Mouse (Mus musculus) forebrain, embryonic 15.5 days (tissue): ENCODE measurements around the gene Bub1. TPM values are rescaled to one million over a fixed set of nuclear protein-coding genes. Genes with fewer than 3 reads are reported as not detected.
A peak's percentile ranks its signal among the peaks of the same experiment; 100 is the strongest.

ENCODE experiments used
- ATAC-seq: fragments of 200-750 bp; cut with Nextera tagmentation; replicated peaks from 2 replicates; pipeline ENCODE4 v1.8.0; 2017; ENCODE audit warnings: mild to moderate bottlenecking, moderate TSS enrichment, moderate library complexity
- H3K27ac ChIP-seq: fragments of 300-500 bp; sonication (generic); replicated peaks from 2 replicates; pipeline ENCODE4 v1.5.1; 2015; ENCODE audit warnings: mild to moderate bottlenecking, inconsistent platforms
- H3K27me3 ChIP-seq: fragments of 300-500 bp; sonication (generic); 2 replicates; pipeline ENCODE4 v1.6.1; 2015; ENCODE audit warnings: inconsistent platforms
- H3K36me3 ChIP-seq: fragments of 300-500 bp; sonication (generic); 2 replicates; pipeline ENCODE4 v1.6.1; 2015; ENCODE audit warnings: mild to moderate bottlenecking, inconsistent platforms
- H3K4me1 ChIP-seq: fragments of 300-500 bp; sonication (generic); 2 replicates; pipeline ENCODE4 v1.6.1; 2015; ENCODE audit warnings: inconsistent platforms
- H3K4me2 ChIP-seq: fragments of 300-500 bp; sonication (generic); replicated peaks from 2 replicates; pipeline ENCODE4 v1.6.1; 2015; ENCODE audit warnings: mild to moderate bottlenecking, inconsistent platforms
- H3K4me3 ChIP-seq: fragments of 300-500 bp; sonication (generic); 2 replicates; pipeline ENCODE4 v1.5.1; 2015; ENCODE audit warnings: mild to moderate bottlenecking, inconsistent platforms
- H3K9ac ChIP-seq: fragments of 300-500 bp; sonication (generic); replicated peaks from 2 replicates; pipeline ENCODE4 v1.6.1; 2015; ENCODE audit warnings: mild to moderate bottlenecking, inconsistent platforms
- H3K9me3 ChIP-seq: fragments of 300-500 bp; sonication (generic); 2 replicates; pipeline ENCODE4 v1.6.1; 2016; ENCODE audit warnings: inconsistent platforms
- WGBS: fragments of 180-500 bp; shearing (Covaris S2); methylation state at CpG from one replicate; pipeline ENCODE4 v1.1.7; 2015; ENCODE audit warnings: mixed read lengths; 5-methylcytosine and 5-hydroxymethylcytosine counted together
- polyA plus RNA-seq: library from polyadenylated mRNA; unstranded; fragments of >200 nt; fragmentation: Nextera tagmentation; extraction: Ambion mirVana; gene quantifications from 2 replicates; pipeline ENCODE4 v1.2.1, GENCODE M21; 2015

Gene Bub1
- 23.6 and 27.3 TPM in 2 replicates for polyA plus RNA-seq

DNA sequence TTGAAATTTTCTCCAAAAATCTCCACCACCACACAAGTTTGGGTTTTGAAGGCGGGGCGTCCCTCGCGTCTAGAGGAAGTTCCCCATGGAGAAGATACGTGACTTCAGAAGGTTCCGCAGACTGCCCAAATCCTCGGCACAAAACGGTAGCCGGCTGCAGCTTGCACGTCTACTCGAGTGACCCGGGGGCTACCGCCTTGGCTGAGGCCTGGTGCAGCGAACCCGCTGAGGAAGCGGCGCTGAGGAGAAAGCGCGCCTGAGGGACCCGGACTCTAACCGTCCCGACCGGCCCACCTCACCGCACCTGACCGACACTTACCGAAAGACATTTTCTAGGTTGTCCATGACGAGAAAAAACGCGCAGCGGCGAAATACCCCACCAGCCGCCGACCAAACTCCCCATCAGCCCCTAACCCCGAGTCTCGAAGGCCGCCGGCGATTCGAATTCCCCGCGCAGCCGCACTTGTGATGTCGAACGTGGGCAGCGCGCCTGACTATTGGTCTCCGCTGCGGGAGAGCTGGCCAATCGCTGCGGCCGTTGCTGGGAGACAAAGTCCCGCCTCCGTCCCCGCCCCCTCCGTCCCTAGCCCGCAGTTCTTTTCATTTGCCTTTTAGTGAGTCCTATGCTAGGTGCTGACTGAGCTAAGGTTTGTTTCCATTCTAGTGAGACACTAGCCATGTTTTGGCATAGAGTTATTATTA is at the start of gene Bub1:
Gene Bub1 (minus strand): TSS at position 465 of the 702 bp plus-strand sequence.
- Histone ChIP-seq H3K36me3 (0 out of 2 replicates have a peak, but pooled peaks cover 4% of the 10 kb centered on the region), H3K9ac (peak within 1 kb of the TSS; percentile 51), H3K4me3 (peak within 1 kb of the TSS; percentile 74), H3K4me1 (peaks cover 20% of the 10 kb centered on the region), H3K27me3 (no peaks in the 10 kb centered on the region), H3K4me2 (peak within 1 kb of the TSS; percentile 84), H3K27ac (peak within 1 kb of the TSS; percentile 41), H3K9me3 (no peaks in the 10 kb centered on the region)
- WGBS = under 1% methylated on average over 56 of the region's 56 CpGs
- peak; percentile 100 for ATAC-seq

DNA sequence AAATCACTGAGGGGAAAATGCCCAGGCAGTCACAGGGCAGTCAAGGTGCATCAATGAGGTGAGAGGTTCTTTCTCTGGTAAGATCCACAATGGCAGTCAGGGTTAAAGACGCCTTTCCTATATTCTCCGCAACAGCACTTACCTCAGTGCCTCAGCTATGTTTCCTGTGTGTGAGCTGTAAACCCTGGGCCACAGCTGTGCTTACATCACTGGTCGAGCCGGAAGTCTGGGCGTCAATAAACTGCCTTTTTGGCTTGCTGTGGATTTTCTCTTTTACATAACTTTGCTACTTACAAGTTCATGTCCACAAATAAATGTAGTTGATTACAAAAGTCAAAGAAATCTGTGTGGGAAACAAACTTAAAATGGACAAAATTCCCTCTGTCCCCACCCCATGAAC is 49.4 kb upstream of the Bub1 start:
- Histone ChIP-seq H3K27me3 (no peaks in the 10 kb centered on the region), H3K36me3 (no peaks in the 10 kb centered on the region), H3K4me1 (no peaks in the 10 kb centered on the region), H3K27ac (no peak overlapping the region), H3K9ac (no peak overlapping the region), H3K4me2 (no peak overlapping the region), H3K4me3 (no peak overlapping the region), H3K9me3 (no peaks in the 10 kb centered on the region)
- ATAC-seq = no peak
- WGBS = 92% methylated on average over 5 of the region's 5 CpGs

- Histone ChIP-seq H3K27ac (no peak overlapping the region), H3K4me1 (no peaks in the 10 kb centered on the region), H3K27me3 (no peaks in the 10 kb centered on the region), H3K9me3 (no peaks in the 10 kb centered on the region), H3K4me3 (no peak overlapping the region), H3K4me2 (no peak overlapping the region), H3K9ac (no peak overlapping the region), H3K36me3 (no peaks in the 10 kb centered on the region)
- 86% methylated on average over 4 of the region's 4 CpGs for WGBS
- ATAC-seq = no peak
Measured at GRCm38 (mm10) chr2:127864381-127864780, 32.7 kb upstream of the Bub1 start.

DNA sequence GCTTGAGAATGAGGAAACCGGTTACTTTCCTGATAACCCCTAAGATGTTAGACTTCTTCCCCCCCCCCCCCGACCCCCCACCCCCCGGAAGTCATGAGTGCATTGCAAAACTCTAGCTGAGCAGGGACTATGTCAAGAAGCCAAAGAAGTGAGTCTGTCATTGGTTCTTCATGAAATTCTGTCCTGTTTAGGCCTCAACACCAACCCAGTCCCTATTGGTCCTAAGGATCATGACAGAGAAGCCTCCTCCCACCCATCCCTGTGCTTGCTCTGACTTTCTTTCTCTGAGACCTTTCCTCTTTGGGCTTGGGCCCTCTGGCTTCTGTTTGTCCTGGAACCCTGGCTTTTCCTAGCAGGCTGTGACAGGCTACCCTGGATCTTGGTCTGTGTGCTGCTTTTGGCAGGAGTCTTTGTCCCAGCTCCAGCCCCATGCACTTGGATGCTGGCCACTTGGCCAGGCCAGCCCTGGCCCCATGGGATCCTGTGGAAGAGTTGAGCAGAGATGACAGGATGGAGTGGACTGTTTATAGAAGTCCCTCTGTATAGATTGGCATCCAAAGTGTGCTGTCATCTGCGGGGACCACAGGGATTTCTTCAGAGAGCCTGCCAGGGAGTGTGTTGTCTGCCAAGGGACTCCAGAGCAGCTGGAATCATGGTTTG is 22.8 kb upstream of the Bub1 start:
- Histone ChIP-seq H3K9ac (no peak overlapping the region), H3K4me3 (no peak overlapping the region), H3K4me2 (no peak overlapping the region), H3K9me3 (no peaks in the 10 kb centered on the region), H3K27ac (no peak overlapping the region), H3K27me3 (no peaks in the 10 kb centered on the region), H3K36me3 (no peaks in the 10 kb centered on the region), H3K4me1 (no peaks in the 10 kb centered on the region)
- ATAC-seq = peak; percentile 46; the same call in 1 of the 2 replicates
- 67% methylated on average over 4 of the region's 4 CpGs for WGBS

- H3K36me3 ChIP-seq = no peaks in the 10 kb centered on the region
- H3K9ac ChIP-seq = no peak overlapping the region
- H3K4me1 ChIP-seq = no peaks in the 10 kb centered on the region
- H3K27ac ChIP-seq = no peak overlapping the region
- 93% methylated on average over 2 of the region's 2 CpGs for WGBS
- H3K27me3 ChIP-seq = no peaks in the 10 kb centered on the region
- H3K9me3 ChIP-seq = no peaks in the 10 kb centered on the region
- H3K4me3 ChIP-seq = no peak overlapping the region
- no peak overlapping the region for H3K4me2 ChIP-seq
- ATAC-seq = no peak
Measured at GRCm38 (mm10) chr2:127850371-127850770, 18.7 kb upstream of the Bub1 start.

- H3K9me3 ChIP-seq = no peaks in the 10 kb centered on the region
- no peak overlapping the region for H3K9ac ChIP-seq
- no peaks in the 10 kb centered on the region for H3K36me3 ChIP-seq
- H3K4me2 ChIP-seq = no peak overlapping the region
- no peak overlapping the region for H3K4me3 ChIP-seq
- 23% methylated on average over 1 of the region's 1 CpGs for WGBS
- no peak for ATAC-seq
- H3K27ac ChIP-seq = no peak overlapping the region
- no peaks in the 10 kb centered on the region for H3K27me3 ChIP-seq
- H3K4me1 ChIP-seq = no peaks in the 10 kb centered on the region
Measured at GRCm38 (mm10) chr2:127846571-127846970, 14.9 kb upstream of the Bub1 start.

GRCm38 (mm10) chr2:127846008-127846407 is 14.3 kb upstream of the Bub1 start:
- Histone ChIP-seq H3K4me3 (no peak overlapping the region), H3K36me3 (no peaks in the 10 kb centered on the region), H3K4me2 (no peak overlapping the region), H3K27ac (no peak overlapping the region), H3K4me1 (no peaks in the 10 kb centered on the region), H3K9ac (no peak overlapping the region), H3K9me3 (no peaks in the 10 kb centered on the region), H3K27me3 (no peaks in the 10 kb centered on the region)
- ATAC-seq = no peak

DNA sequence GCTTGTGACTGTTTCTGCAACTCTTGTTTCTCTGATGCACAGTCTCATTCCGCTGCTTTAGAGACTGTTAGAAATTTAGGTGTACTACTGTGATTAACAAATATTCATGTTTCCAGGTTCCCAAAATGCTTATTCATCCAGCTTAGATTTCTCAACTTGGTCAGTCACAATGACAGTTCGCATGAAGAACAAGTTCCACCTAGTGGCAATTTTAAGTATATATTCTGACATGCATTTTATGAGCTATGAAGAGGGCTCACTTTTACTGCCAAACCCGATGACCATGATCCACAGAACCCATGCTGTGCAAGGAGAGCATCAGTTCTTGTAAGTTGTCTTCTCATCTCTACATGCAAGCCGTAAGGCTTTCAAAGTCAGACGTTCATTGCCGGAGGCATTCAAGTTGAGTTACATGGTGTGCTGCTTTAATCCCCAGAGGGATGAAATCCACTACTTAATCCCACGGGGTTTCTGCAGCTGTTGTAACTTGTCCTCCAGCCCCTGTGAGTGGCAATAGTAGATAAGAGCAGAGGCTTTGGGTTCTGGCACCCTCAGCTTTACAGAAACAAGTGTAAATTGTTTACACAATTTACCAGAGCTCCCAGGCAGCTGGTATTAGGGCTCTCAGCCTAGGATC is 13.8 kb upstream of the Bub1 start:
- WGBS = 56% methylated on average over 7 of the region's 7 CpGs
- no peaks in the 10 kb centered on the region for H3K27me3 ChIP-seq
- H3K4me2 ChIP-seq = no peak overlapping the region
- no peak overlapping the region for H3K9ac ChIP-seq
- no peaks in the 10 kb centered on the region for H3K9me3 ChIP-seq
- no peaks in the 10 kb centered on the region for H3K36me3 ChIP-seq
- no peak overlapping the region for H3K4me3 ChIP-seq
- no peak for ATAC-seq
- no peaks in the 10 kb centered on the region for H3K4me1 ChIP-seq
- H3K27ac ChIP-seq = no peak overlapping the region

GRCm38 (mm10) chr2:127842421-127842820 is 10.8 kb upstream of the Bub1 start:
- ATAC-seq = no peak
- H3K27me3 ChIP-seq = peaks cover 14% of the 10 kb centered on the region; the same call in 1 of the 2 replicates
- WGBS = 81% methylated on average over 3 of the region's 3 CpGs

DNA sequence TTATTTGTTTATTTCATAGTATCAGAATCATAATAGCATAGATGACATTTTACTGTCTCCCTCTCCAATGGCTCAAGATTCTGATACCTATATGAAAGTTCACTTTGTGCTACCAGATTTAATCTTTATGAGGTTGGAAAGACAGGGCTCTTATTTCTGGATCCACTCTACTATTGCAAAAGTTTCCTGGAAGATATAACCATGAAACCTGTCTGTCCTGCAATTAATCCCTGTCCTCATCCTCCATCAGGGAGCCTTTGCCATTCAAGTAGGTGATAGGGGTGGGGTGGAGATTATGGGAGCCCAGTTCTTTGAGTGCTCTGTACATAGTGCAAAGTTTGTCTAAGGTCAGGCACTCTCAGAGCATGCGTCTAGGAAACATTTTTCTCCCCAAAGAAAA is 9.7 kb upstream of the Bub1 start:
- peaks cover 14% of the 10 kb centered on the region; the same call in 1 of the 2 replicates for H3K27me3 ChIP-seq
- H3K4me2 ChIP-seq = no peak overlapping the region
- no peak overlapping the region for H3K4me3 ChIP-seq
- H3K36me3 ChIP-seq = no peaks in the 10 kb centered on the region
- no peak overlapping the region for H3K9ac ChIP-seq
- no peaks in the 10 kb centered on the region for H3K9me3 ChIP-seq
- H3K4me1 ChIP-seq = no peaks in the 10 kb centered on the region
- no peak overlapping the region for H3K27ac ChIP-seq
- WGBS = 89% methylated on average over 1 of the region's 1 CpGs
- ATAC-seq = no peak

More at GRCm38 (mm10) chr2:127842421-127842820, 10.8 kb upstream of the Bub1 start:
- Histone ChIP-seq H3K9me3 (no peaks in the 10 kb centered on the region), H3K9ac (no peak overlapping the region), H3K4me3 (no peak overlapping the region), H3K36me3 (no peaks in the 10 kb centered on the region), H3K27ac (no peak overlapping the region), H3K4me2 (no peak overlapping the region), H3K4me1 (no peaks in the 10 kb centered on the region)

- Histone ChIP-seq H3K4me1 (no peaks in the 10 kb centered on the region), H3K9ac (no peak overlapping the region), H3K4me2 (no peak overlapping the region), H3K9me3 (no peaks in the 10 kb centered on the region), H3K36me3 (no peaks in the 10 kb centered on the region), H3K27me3 (peaks cover 14% of the 10 kb centered on the region; the same call in 1 of the 2 replicates), H3K4me3 (no peak overlapping the region), H3K27ac (no peak overlapping the region)
- no peak for ATAC-seq
- WGBS = 9% methylated on average over 11 of the region's 11 CpGs
Measured at GRCm38 (mm10) chr2:127839425-127839824, 7.8 kb upstream of the Bub1 start.

DNA sequence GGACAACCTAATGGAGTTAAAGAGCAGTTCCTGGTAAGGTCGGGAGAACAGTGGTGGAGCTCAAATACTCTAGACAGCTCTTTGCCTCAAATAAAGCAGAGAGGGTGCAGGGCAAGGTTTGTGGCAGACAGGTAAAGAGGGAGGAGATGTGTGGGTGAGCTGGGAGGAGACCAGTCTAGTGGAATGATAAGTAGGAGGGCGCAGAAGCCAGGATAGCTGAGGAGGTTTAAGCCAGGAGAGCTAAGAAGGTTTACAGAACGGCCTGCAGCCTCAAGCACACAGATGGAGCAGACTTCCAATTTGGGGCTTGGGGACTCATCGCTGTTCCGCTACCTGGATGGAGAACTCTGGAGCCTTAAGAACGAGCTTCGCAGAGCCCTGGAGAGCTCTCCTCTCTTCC is 6.9 kb upstream of the Bub1 start, which contains the start of gene Acoxl:
Gene Acoxl (plus strand): TSS at position 301 of the 400 bp plus-strand sequence.
- 72% methylated on average over 7 of the region's 7 CpGs for WGBS
- no peak within 1 kb of the TSS for H3K27ac ChIP-seq
- H3K36me3 ChIP-seq = no peaks in the 10 kb centered on the region
- H3K27me3 ChIP-seq = peaks cover 14% of the 10 kb centered on the region; the same call in 1 of the 2 replicates
- H3K4me1 ChIP-seq = no peaks in the 10 kb centered on the region
- H3K4me2 ChIP-seq = no peak within 1 kb of the TSS
- H3K9ac ChIP-seq = no peak within 1 kb of the TSS
- no peak within 1 kb of the TSS for H3K4me3 ChIP-seq
- no peak for ATAC-seq
- H3K9me3 ChIP-seq = no peaks in the 10 kb centered on the region
